Mouse (Mus musculus) embryonic fibroblast, embryonic 13.5 days (primary cell): ENCODE measurements around the gene Mllt10.

Source experiments
- CTCF ChIP-seq: IDR thresholded peaks from 2 replicates; pipeline ENCODE4 v1.5.1; 2011; ENCODE audit warnings: mild to moderate bottlenecking, control low read depth, low read length, moderate library complexity, borderline replicate concordance; ENCODE audit not compliant: insufficient read depth
- POLR2A ChIP-seq: IDR thresholded peaks from 2 replicates; pipeline ENCODE4 v1.6.1; 2011; ENCODE audit warnings: low read depth, mild to moderate bottlenecking, control low read depth, low read length, moderate library complexity

DNA sequence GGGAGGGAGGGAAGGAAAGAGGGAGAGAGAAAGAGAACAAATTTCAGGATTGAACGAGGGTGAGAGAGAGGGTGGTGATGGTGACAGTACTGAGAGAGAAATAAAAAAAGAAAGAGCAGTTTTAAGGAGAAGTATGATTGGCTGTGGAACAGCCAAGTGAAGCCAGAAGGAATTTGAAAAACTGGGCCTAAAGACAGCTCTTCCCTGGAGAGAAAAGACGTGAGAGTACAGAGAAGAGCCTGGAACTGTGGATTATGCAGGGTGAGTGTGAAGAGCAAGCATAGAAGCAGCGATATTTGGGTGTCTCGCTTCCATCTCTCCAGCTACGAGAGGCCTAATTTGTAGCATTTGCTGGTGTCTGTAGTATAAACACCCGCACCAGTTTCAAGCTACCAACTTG, 43.8 kb upstream of the Mllt10 start:
- TF ChIP-seq CTCF (no peak), POLR2A (no peak)
